Mouse (Mus musculus): ENCODE measurements around the gene Gm20431. TPM values are rescaled to one million over a fixed set of nuclear protein-coding genes. Genes with fewer than 3 reads are reported as not detected.

Gene Gm20431
- polyA plus RNA-seq, 1 experiment from 2014 or later, result 15.1 TPM

DNA sequence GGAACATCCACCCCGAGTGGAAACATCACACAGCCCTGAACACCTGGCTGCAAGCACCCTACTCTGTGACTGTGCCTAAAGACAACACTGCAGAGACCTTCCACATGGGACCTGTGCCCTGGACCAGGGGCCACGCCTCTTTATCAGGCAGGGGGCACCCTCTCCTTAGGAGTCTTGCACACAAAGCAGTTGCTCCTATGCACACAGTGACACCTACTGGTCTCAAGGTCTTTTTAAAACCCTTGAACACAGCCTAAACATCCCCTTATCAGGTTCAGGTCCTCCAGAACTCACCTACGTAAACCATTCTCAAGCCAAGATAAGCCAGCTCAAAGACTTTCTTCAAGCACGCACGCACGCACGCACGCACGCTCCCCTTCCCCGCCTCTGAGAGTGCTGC is 50.0 kb downstream of the Gm20431 start:
- peaks cover 14% of the 10 kb centered on the region for H3K36me3 ChIP-seq (ENCODE audit: control insufficient read depth, insufficient read depth, low read length)
- ATAC-seq (replicated peaks; ENCODE audit: low FRiP score), result no peak
- H3K9ac ChIP-seq (ENCODE audit: low read length), result no peak overlapping the region
- 93% methylated on average over 10 of the region's 10 CpGs for WGBS
- DNase-seq (ENCODE audit: low spot score), result no peak
- no peaks in the 10 kb centered on the region for H3K27me3 ChIP-seq (ENCODE audit: control insufficient read depth, insufficient read depth, low read length)
- H3K27ac ChIP-seq (ENCODE audit: low read depth, low read length), result no peak overlapping the region
- H3K9me3 ChIP-seq (ENCODE audit: control insufficient read depth, low read length), result no peaks in the 10 kb centered on the region
- H3K4me2 ChIP-seq (ENCODE audit: low read depth, low read length, severe bottlenecking), result no peak overlapping the region
- no peak overlapping the region for H3K4me3 ChIP-seq (ENCODE audit: low read depth, low read length)
- no peaks in the 10 kb centered on the region for H3K4me1 ChIP-seq (replicated peaks; ENCODE audit: control insufficient read depth, insufficient read depth, low read length)

DNA sequence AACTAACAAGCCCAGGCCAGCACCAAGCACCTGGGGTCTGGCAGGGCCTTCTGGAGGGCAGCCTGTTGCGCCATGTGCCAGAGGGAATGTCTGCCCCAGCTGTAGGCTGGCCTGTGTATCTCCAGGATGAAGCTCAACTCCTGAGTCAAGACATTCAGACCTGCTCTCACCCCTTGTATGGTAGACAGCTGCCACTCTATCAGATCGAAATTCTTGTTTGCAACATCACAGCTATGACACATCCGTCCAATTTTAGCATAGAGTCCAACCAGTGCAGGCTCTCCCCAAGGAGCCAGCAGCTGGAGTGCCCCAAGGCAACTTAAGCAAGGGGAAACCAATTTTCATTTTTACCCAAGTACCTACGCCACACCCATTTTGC is 54.6 kb downstream of the Gm20431 start:
- H3K4me3 ChIP-seq (ENCODE audit: low read depth, low read length), result no peak overlapping the region
- no peak for DNase-seq (ENCODE audit: low spot score)
- H3K9me3 ChIP-seq (ENCODE audit: control insufficient read depth, low read length), result no peaks in the 10 kb centered on the region
- H3K36me3 ChIP-seq (ENCODE audit: control insufficient read depth, insufficient read depth, low read length), result no peaks in the 10 kb centered on the region; the same call in 1 of the 2 replicates
- 88% methylated on average over 4 of the region's 4 CpGs for WGBS
- no peak overlapping the region for H3K4me2 ChIP-seq (ENCODE audit: low read depth, low read length, severe bottlenecking)
- no peaks in the 10 kb centered on the region for H3K27me3 ChIP-seq (ENCODE audit: control insufficient read depth, insufficient read depth, low read length)
- H3K4me1 ChIP-seq (replicated peaks; ENCODE audit: control insufficient read depth, insufficient read depth, low read length), result 0 out of 2 replicates have a peak, but pooled peaks cover 2% of the 10 kb centered on the region
- no peak overlapping the region for H3K27ac ChIP-seq (ENCODE audit: low read depth, low read length)
- H3K9ac ChIP-seq (ENCODE audit: low read length), result no peak overlapping the region
- ATAC-seq (replicated peaks; ENCODE audit: low FRiP score), result no peak

DNA sequence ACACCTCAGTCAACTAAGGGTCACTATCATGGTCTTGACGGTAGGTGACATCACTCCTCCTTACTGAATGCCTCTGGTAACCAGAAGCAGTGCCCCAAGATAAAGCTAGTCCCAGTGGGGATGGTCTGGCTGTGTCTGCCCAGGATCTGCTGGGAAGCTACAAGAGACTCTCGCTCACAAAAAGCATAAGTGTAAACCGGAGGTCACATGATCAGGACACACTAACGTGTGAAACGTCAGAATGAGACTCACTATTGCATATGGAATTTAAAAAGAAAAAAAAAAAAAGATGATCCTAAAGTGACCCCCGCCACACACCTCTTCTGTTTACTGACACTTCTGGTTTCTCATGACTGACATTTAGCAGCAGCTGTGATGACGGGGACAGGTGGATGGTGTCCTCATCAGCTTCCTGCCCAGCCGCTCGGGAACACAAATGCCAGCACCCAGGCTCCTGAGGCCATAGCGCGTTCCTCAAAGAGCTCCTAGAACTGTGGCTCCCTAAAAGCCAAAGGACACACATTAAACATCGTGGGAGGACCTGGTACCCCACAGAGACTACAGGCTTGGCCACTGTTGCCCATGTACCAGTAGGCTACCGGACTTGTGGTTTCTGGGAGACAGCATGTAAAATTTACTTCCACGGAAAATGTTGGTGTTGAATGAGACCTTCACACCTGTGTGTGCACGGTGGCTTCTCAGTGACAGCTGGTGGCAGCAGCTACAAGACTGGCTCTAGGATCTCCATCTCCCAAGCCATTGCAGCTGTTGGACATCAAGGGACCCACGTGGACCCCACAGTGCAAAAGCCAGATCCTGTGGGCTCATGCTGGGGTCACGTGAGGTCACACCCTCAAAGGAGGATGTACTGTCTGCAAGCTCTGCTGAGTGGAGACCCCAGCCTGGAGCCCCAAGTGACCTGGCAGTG is 55.2 kb downstream of the Gm20431 start:
- H3K4me3 ChIP-seq (ENCODE audit: low read depth, low read length), result no peak overlapping the region
- 80% methylated on average over 17 of the region's 17 CpGs for WGBS
- DNase-seq (ENCODE audit: low spot score), result no peak
- H3K9me3 ChIP-seq (ENCODE audit: control insufficient read depth, low read length), result no peaks in the 10 kb centered on the region
- no peaks in the 10 kb centered on the region; the same call in 1 of the 2 replicates for H3K36me3 ChIP-seq (ENCODE audit: control insufficient read depth, insufficient read depth, low read length)
- ATAC-seq (replicated peaks; ENCODE audit: low FRiP score), result no peak
- 0 out of 2 replicates have a peak, but pooled peaks cover 2% of the 10 kb centered on the region for H3K4me1 ChIP-seq (replicated peaks; ENCODE audit: control insufficient read depth, insufficient read depth, low read length)
- H3K27ac ChIP-seq (ENCODE audit: low read depth, low read length), result no peak overlapping the region
- no peak overlapping the region for H3K4me2 ChIP-seq (ENCODE audit: low read depth, low read length, severe bottlenecking)
- H3K27me3 ChIP-seq (ENCODE audit: control insufficient read depth, insufficient read depth, low read length), result no peaks in the 10 kb centered on the region
- no peak overlapping the region for H3K9ac ChIP-seq (ENCODE audit: low read length)

DNA sequence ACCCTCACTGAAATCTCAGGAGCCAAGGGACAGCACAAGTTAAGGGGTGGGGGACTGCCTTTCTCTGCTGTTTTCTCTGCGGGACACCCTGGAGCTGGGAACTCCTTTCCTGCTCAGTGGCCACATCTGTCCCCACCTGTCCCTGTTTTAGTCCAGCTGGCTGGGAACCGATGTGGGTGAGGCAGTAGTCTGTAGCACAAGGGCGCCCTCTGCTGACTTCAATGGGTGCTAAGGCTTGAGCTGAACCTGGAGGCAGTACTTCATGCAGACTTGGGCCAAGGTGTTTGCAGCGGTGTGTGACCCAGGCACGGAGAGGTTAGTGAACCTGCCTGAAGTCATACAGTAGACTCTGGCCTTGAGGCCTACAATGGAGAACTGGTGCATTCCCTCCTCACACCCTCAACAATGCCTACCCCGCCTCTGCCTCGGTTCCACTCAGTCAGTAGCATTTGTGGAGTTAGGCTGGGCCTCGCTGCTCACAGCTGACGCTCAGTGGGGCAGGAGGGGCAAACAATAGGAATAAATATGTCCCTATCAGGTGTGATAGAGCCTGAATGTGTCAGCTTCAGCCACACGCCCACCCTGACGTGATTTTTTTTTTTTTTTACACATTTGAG is 56.0 kb downstream of the Gm20431 start:
- WGBS, result 27% methylated on average over 11 of the region's 11 CpGs
- Histone ChIP-seq H3K27me3 (ENCODE audit: control insufficient read depth, insufficient read depth, low read length) (no peaks in the 10 kb centered on the region), H3K4me3 (ENCODE audit: low read depth, low read length) (no peak overlapping the region), H3K9ac (ENCODE audit: low read length) (no peak overlapping the region), H3K4me2 (ENCODE audit: low read depth, low read length, severe bottlenecking) (no peak overlapping the region), H3K27ac (ENCODE audit: low read depth, low read length) (no peak overlapping the region), H3K9me3 (ENCODE audit: control insufficient read depth, low read length) (no peaks in the 10 kb centered on the region), H3K4me1 (replicated peaks; ENCODE audit: control insufficient read depth, insufficient read depth, low read length) (0 out of 2 replicates have a peak, but pooled peaks cover 2% of the 10 kb centered on the region), H3K36me3 (ENCODE audit: control insufficient read depth, insufficient read depth, low read length) (no peaks in the 10 kb centered on the region; the same call in 1 of the 2 replicates)
- DNase-seq (ENCODE audit: low spot score) (peak; percentile 93), ATAC-seq (replicated peaks; ENCODE audit: low FRiP score) (peak; percentile 79)

DNA sequence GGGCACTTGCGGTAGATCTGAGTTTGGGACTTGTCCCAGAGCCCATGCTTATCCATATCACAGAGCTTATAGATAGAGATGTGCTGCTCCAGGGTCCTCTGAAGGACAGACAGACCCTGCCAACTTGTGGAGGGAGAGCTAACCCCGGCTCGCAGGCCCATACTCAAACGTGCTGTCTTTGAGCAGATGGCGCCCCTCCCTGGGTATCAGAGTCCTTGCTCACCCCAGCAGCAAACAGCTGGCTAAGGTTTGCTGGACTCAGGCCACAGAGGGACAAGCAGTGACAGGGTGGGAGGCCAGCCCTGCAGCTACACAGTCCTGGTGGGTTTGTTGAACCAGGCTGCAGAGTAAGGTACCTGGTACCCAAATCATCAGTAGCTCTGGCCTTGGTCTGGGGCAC is 58.3 kb downstream of the Gm20431 start:
- no peak overlapping the region for H3K4me3 ChIP-seq (ENCODE audit: low read depth, low read length)
- 44% methylated on average over 5 of the region's 5 CpGs for WGBS
- no peaks in the 10 kb centered on the region for H3K36me3 ChIP-seq (ENCODE audit: control insufficient read depth, insufficient read depth, low read length)
- H3K4me2 ChIP-seq (ENCODE audit: low read depth, low read length, severe bottlenecking), result no peak overlapping the region
- DNase-seq (ENCODE audit: low spot score), result no peak
- H3K27ac ChIP-seq (ENCODE audit: low read depth, low read length), result no peak overlapping the region
- no peak overlapping the region for H3K9ac ChIP-seq (ENCODE audit: low read length)
- H3K9me3 ChIP-seq (ENCODE audit: control insufficient read depth, low read length), result no peaks in the 10 kb centered on the region
- ATAC-seq (replicated peaks; ENCODE audit: low FRiP score), result no peak
- H3K27me3 ChIP-seq (ENCODE audit: control insufficient read depth, insufficient read depth, low read length), result no peaks in the 10 kb centered on the region
- H3K4me1 ChIP-seq (replicated peaks; ENCODE audit: control insufficient read depth, insufficient read depth, low read length), result 0 out of 2 replicates have a peak, but pooled peaks cover 2% of the 10 kb centered on the region

DNA sequence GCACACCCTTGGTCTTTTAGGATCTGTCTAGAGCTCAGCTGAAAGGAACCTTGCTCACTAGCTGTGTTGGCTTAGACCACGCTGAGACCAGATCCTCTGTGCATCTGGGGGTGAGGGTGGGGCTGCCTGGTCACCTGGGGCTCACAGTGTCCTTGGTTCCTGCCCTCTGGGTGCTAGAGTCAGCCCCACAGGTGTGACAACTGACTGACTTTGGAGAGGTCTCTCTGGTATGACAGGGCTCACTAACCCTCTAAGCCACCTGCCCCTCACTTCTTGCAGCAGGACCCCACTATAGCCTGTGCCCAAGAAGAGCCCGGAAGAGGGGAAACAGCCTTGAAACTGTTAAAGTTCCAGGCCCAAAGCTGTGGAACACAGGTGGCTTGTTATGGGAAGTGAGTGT is 58.9 kb downstream of the Gm20431 start:
- no peak overlapping the region for H3K9ac ChIP-seq (ENCODE audit: low read length)
- ATAC-seq (replicated peaks; ENCODE audit: low FRiP score), result no peak
- no peaks in the 10 kb centered on the region for H3K9me3 ChIP-seq (ENCODE audit: control insufficient read depth, low read length)
- H3K4me3 ChIP-seq (ENCODE audit: low read depth, low read length), result no peak overlapping the region
- no peak overlapping the region for H3K27ac ChIP-seq (ENCODE audit: low read depth, low read length)
- H3K4me2 ChIP-seq (ENCODE audit: low read depth, low read length, severe bottlenecking), result no peak overlapping the region
- 84% methylated on average over 2 of the region's 2 CpGs for WGBS
- no peaks in the 10 kb centered on the region for H3K27me3 ChIP-seq (ENCODE audit: control insufficient read depth, insufficient read depth, low read length)
- no peaks in the 10 kb centered on the region for H3K36me3 ChIP-seq (ENCODE audit: control insufficient read depth, insufficient read depth, low read length)
- peaks cover 5% of the 10 kb centered on the region; the same call in 1 of the 2 replicates for H3K4me1 ChIP-seq (replicated peaks; ENCODE audit: control insufficient read depth, insufficient read depth, low read length)
- DNase-seq (ENCODE audit: low spot score), result no peak

DNA sequence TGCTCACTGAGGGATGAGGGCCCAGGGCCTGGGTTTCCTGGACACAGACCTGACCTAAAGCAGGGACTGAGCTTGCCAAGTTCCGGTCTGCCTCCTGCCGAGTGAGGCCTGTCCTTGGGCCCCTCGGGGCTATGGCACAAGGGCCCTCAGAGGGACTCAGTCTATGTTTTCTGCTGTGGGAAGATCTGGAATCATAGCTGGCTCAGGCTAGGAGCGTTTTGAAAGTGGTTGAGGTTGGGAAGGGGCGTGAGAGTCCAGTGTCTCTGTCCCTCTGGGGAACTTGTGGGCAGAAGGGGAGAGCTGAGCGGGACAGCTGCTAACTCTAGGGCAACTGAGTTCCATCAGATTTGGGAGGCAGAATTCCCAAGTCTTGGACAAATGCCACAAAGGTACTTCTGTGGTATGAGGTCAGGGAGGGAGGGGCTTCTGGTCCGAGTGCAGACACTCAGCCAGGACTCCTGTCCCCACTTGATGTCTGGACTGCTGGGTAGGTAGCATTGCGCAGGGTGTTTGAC is 60.8 kb downstream of the Gm20431 start:
- H3K4me3 ChIP-seq (ENCODE audit: low read depth, low read length), result no peak overlapping the region
- no peaks in the 10 kb centered on the region for H3K36me3 ChIP-seq (ENCODE audit: control insufficient read depth, insufficient read depth, low read length)
- no peaks in the 10 kb centered on the region for H3K9me3 ChIP-seq (ENCODE audit: control insufficient read depth, low read length)
- ATAC-seq (replicated peaks; ENCODE audit: low FRiP score), result no peak
- H3K9ac ChIP-seq (ENCODE audit: low read length), result no peak overlapping the region
- no peaks in the 10 kb centered on the region for H3K27me3 ChIP-seq (ENCODE audit: control insufficient read depth, insufficient read depth, low read length)
- H3K27ac ChIP-seq (ENCODE audit: low read depth, low read length), result no peak overlapping the region
- peaks cover 10% of the 10 kb centered on the region; the same call in 1 of the 2 replicates for H3K4me1 ChIP-seq (replicated peaks; ENCODE audit: control insufficient read depth, insufficient read depth, low read length)
- H3K4me2 ChIP-seq (ENCODE audit: low read depth, low read length, severe bottlenecking), result no peak overlapping the region
- WGBS, result 82% methylated on average over 8 of the region's 8 CpGs
- DNase-seq (ENCODE audit: low spot score), result no peak

DNA sequence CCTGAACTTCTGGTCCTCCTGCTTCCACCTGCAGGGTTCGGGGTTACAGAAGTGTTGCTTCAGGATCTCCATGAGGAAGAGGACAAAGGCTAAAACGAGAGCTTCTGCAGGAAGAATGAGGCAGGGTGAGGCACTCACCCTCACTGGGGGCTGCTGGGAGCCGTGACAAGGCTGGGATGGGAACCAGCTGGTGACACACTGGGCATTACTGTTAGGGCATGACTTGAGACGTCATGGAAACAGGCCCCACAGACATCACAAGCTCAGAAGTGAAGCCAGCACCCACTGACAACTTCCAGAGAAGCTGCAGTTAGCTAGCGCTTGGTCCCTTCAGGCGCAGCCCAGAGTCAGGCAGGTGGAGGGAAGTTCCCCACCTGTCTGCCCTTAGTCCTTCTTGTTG is 61.4 kb downstream of the Gm20431 start:
- H3K4me2 ChIP-seq (ENCODE audit: low read depth, low read length, severe bottlenecking), result no peak overlapping the region
- H3K4me3 ChIP-seq (ENCODE audit: low read depth, low read length), result no peak overlapping the region
- H3K27me3 ChIP-seq (ENCODE audit: control insufficient read depth, insufficient read depth, low read length), result no peaks in the 10 kb centered on the region
- H3K9ac ChIP-seq (ENCODE audit: low read length), result no peak overlapping the region
- H3K27ac ChIP-seq (ENCODE audit: low read depth, low read length), result no peak overlapping the region
- H3K36me3 ChIP-seq (ENCODE audit: control insufficient read depth, insufficient read depth, low read length), result no peaks in the 10 kb centered on the region
- H3K9me3 ChIP-seq (ENCODE audit: control insufficient read depth, low read length), result no peaks in the 10 kb centered on the region
- DNase-seq (ENCODE audit: low spot score), result no peak
- ATAC-seq (replicated peaks; ENCODE audit: low FRiP score), result no peak
- 72% methylated on average over 6 of the region's 6 CpGs for WGBS
- peaks cover 8% of the 10 kb centered on the region; the same call in 1 of the 2 replicates for H3K4me1 ChIP-seq (replicated peaks; ENCODE audit: control insufficient read depth, insufficient read depth, low read length)

All from forebrain, embryonic 11.5 days (tissue).